Mouse (Mus musculus) midbrain, embryonic 11.5 days (tissue): ENCODE results near the gene Trnt1. TPM values are rescaled to one million over a fixed set of nuclear protein-coding genes. Genes with fewer than 3 reads are reported as not detected.

Experiments
- ATAC-seq: fragments of 200-750 bp; cut with Nextera tagmentation; 2 replicates; pipeline ENCODE4 v1.8.0; 2017; ENCODE audit warnings: moderate TSS enrichment, moderate library complexity; ENCODE audit not compliant: low FRiP score
- DNase-seq: peaks from one replicate; pipeline ENCODE4 v3.0.0; 2015; ENCODE audit warnings: low spot score; ENCODE audit errors: missing footprints
- H3K27ac ChIP-seq: fragments of 300-500 bp; sonication (generic); 2 replicates; pipeline ENCODE4 v1.5.1; 2014; ENCODE audit warnings: low read depth, low read length
- H3K27me3 ChIP-seq: fragments of 300-500 bp; sonication (generic); 2 replicates; pipeline ENCODE4 v1.6.1; 2014; ENCODE audit warnings: mild to moderate bottlenecking, low read length, moderate library complexity, mixed read lengths; ENCODE audit not compliant: control insufficient read depth, insufficient read depth
- H3K36me3 ChIP-seq: fragments of 300-500 bp; sonication (generic); 2 replicates; pipeline ENCODE4 v1.6.1; 2014; ENCODE audit warnings: mild to moderate bottlenecking, low read length, moderate library complexity, mixed read lengths; ENCODE audit not compliant: control insufficient read depth, insufficient read depth
- H3K4me1 ChIP-seq: fragments of 300-500 bp; sonication (generic); 2 replicates; pipeline ENCODE4 v1.6.1; 2014; ENCODE audit warnings: low read length; ENCODE audit not compliant: control insufficient read depth, insufficient read depth
- H3K4me2 ChIP-seq: fragments of 300-500 bp; sonication (generic); 2 replicates; pipeline ENCODE4 v1.6.1; 2014; ENCODE audit warnings: mild to moderate bottlenecking, moderate library complexity
- H3K4me3 ChIP-seq: fragments of 300-500 bp; sonication (generic); 2 replicates; pipeline ENCODE4 v1.5.1; 2014; ENCODE audit warnings: low read depth, low read length
- H3K9ac ChIP-seq: fragments of 300-500 bp; sonication (generic); 2 replicates; pipeline ENCODE4 v1.6.1; 2014; ENCODE audit warnings: low read length
- H3K9me3 ChIP-seq: fragments of 300-500 bp; sonication (generic); 2 replicates; pipeline ENCODE4 v1.6.1; 2016; ENCODE audit warnings: low read length; ENCODE audit not compliant: control insufficient read depth
- WGBS: fragments of 180-500 bp; shearing (Covaris S2); extraction: QIAGEN DNeasy Blood & Tissue Kit; methylation state at CpG from one replicate; pipeline ENCODE4 v1.1.7; 2014; 5-methylcytosine and 5-hydroxymethylcytosine counted together
- polyA plus RNA-seq: library from polyadenylated mRNA; unstranded; fragments of >200 nt; fragmentation: Nextera tagmentation; extraction: Ambion mirVana; gene quantifications from 2 replicates; pipeline ENCODE4 v1.2.1, GENCODE M21; 2014

Trnt1 gene
- polyA plus RNA-seq, 1 experiment from 2014 or later, result 79.8 TPM

DNA sequence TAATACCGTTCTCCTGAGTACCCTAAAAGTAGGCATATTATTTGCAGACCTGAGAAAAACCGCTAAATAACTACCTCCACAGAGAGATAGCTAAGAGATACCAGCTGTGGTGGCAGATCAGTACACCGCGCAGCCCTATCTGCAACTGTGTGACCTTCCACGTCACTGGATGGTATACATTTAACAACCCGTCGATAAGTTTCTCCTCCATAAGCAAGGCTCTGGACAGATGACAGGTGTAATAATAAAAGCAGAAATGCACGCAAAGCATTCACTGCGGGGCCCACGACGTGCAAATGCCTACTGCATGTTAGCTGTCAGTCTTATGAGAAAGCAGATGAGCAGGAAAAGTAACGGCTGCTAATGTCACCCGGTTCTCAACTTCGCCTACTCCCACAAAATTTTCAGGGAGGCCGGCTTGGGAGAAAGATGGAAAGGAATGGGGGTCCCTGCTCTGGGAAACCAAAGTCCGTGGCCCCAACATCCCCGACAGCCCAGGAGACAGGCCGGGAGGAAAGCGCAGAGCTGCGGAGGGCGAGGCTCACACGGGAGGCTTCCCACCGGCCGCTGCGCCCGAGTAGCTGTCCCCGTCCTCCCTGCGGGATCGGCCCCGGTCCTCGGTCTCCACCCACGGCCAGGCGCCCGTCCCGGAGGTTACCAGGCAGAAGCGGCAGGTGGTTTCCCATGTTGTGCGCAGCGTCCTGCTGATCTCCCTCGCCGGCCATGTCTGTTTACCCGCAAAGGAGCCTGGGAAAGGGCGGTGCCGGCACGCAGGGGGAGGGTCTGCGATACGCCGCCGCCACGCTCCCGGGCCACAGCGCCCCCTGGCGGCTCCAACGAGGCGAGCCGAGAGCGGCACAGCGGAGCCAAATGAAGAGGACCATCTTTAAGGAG lies 30.7 kb downstream of the Trnt1 start, which contains the start of gene Crbn:
Gene Crbn, minus strand, starts transcription at position 745 of the 894 bp plus-strand sequence.
- H3K9me3 ChIP-seq, result no peaks in the 10 kb centered on the region
- peak within 1 kb of the TSS; percentile 86 for H3K4me2 ChIP-seq
- H3K27ac ChIP-seq, result no peak within 1 kb of the TSS
- no peaks in the 10 kb centered on the region for H3K27me3 ChIP-seq
- H3K4me3 ChIP-seq, result peak within 1 kb of the TSS; percentile 79
- ATAC-seq, result peak; percentile 97
- peak within 1 kb of the TSS; percentile 75 for H3K9ac ChIP-seq
- H3K36me3 ChIP-seq, result peaks cover 3% of the 10 kb centered on the region; the same call in 1 of the 2 replicates
- 3% methylated on average over 57 of the region's 57 CpGs for WGBS
- DNase-seq, result peak; percentile 99
- H3K4me1 ChIP-seq, result peaks cover 7% of the 10 kb centered on the region

DNA sequence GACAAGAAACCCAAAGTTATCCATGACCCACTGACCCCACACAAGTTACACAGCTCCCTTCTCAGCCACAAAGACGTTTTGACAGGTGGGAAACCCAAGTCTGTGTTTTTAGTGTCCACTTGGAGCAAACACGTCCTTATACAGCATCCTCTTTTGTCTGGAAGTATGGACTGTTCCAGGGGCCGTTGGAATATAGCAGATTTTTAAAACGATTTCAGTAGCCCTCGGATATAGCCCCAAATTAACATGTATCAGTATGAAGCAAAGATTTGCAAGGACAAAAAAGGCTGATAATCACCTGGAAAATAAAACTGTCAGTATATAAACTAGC lies 31.3 kb downstream of the Trnt1 start:
- Histone ChIP-seq H3K9ac (no peak overlapping the region), H3K27me3 (no peaks in the 10 kb centered on the region), H3K4me1 (peaks cover 7% of the 10 kb centered on the region), H3K36me3 (no peaks in the 10 kb centered on the region), H3K4me2 (no peak overlapping the region), H3K9me3 (no peaks in the 10 kb centered on the region), H3K27ac (no peak overlapping the region), H3K4me3 (peak overlapping the region; percentile 79)
- WGBS, result 63% methylated on average over 5 of the region's 5 CpGs
- no peak for DNase-seq
- no peak for ATAC-seq

DNA sequence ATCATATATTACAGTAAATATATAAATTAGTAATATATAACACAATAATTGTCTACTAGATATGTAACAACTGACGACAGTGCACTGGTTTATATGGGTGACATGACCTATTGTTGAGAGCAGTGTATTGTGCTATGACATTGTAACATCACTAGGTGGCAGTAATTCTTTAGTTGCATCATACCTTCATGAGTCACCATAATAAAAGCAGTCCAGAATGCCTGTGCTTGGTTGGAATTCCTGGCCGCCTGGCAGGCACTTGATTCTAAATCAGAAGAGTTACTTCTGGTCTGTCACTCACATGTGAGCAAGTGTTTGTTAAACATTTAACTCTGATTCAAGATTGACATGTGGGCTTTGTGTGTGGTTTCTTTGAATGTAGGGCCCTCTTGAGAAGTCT lies 36.0 kb downstream of the Trnt1 start:
- Histone ChIP-seq H3K9me3 (no peaks in the 10 kb centered on the region), H3K27me3 (no peaks in the 10 kb centered on the region), H3K27ac (no peak overlapping the region), H3K4me2 (no peak overlapping the region), H3K4me3 (no peak overlapping the region), H3K9ac (no peak overlapping the region), H3K36me3 (no peaks in the 10 kb centered on the region), H3K4me1 (no peaks in the 10 kb centered on the region)
- DNase-seq, result no peak
- peak; percentile 66 for ATAC-seq
- WGBS, result 45% methylated on average over 2 of the region's 2 CpGs

DNA sequence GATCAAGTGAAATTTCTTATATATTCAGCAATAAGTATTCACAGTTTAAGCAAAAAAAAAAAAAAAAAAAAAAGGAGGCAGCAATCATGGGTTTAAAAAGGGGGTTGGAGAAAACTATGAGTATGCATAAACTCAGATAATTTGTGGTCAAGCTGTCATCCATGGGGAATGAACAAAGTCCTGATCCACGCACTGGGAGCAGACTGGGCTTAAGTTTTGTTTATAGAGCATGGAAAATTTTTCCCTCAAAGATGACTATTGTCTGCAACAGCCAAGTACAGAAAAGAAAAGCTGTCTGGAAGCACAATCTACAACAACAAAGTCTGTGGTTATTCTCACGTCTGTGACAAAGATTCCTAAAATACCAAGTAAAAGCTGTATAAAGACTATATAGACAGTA lies 40.2 kb downstream of the Trnt1 start:
- ATAC-seq, result no peak
- no peaks in the 10 kb centered on the region for H3K27me3 ChIP-seq
- H3K36me3 ChIP-seq, result no peaks in the 10 kb centered on the region

DNA sequence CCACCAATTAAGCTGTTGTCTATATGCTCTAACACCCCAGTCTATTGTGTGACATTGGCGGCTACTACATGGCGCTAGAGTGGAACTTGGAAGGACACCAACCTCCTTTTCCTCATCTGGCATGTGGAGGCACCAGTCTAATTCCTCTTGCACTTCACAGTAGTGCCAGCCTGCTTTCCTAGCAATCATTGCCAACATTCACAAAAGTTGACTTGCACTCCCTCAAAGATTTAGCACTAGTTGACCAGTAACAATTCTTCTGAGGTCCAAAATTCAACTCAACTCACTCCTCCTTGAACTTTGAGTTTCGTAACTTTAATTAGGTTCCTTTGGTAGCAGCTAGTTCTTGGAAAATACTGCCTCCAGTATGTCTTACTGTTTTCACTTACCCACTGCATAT lies 41.8 kb downstream of the Trnt1 start:
- no peak overlapping the region for H3K4me2 ChIP-seq
- no peaks in the 10 kb centered on the region for H3K9me3 ChIP-seq
- DNase-seq (peak; percentile 65), ATAC-seq (no peak)
- H3K27ac ChIP-seq, result no peak overlapping the region
- H3K36me3 ChIP-seq, result no peaks in the 10 kb centered on the region
- H3K27me3 ChIP-seq, result no peaks in the 10 kb centered on the region
- H3K4me1 ChIP-seq, result no peaks in the 10 kb centered on the region
- H3K4me3 ChIP-seq, result no peak overlapping the region
- WGBS, result 81% methylated on average over 3 of the region's 3 CpGs
- H3K9ac ChIP-seq, result no peak overlapping the region

More for the DNA sequence above, 40.2 kb downstream of the Trnt1 start:
- H3K27ac ChIP-seq, result no peak overlapping the region
- H3K9me3 ChIP-seq, result no peaks in the 10 kb centered on the region
- DNase-seq, result no peak
- no peaks in the 10 kb centered on the region for H3K4me1 ChIP-seq
- no peak overlapping the region for H3K4me3 ChIP-seq
- WGBS, result 72% methylated on average over 2 of the region's 2 CpGs
- no peak overlapping the region for H3K9ac ChIP-seq
- no peak overlapping the region for H3K4me2 ChIP-seq

DNA sequence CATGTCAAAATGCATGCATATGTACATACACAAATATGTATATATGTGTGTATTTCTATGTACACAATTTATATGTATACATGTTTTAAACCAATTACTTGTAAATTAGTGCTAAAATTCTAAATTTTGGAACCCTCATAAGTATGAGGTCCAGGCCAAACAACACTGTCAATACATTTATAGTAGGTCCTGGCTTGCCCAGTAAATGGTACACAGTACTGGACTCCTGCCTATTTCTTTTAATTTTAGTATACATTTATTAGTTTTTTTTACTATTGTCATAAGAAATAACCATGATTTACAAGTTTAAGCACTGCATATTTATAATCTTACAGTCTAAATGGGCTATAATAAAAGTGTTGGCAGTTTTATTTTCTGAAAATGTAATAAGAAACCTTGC lies 50.3 kb downstream of the Trnt1 start:
- H3K4me3 ChIP-seq, result no peak overlapping the region
- H3K27ac ChIP-seq, result no peak overlapping the region
- no peak overlapping the region for H3K9ac ChIP-seq
- H3K4me2 ChIP-seq, result no peak overlapping the region
- no peaks in the 10 kb centered on the region for H3K9me3 ChIP-seq
- no peaks in the 10 kb centered on the region for H3K4me1 ChIP-seq
- ATAC-seq (no peak), DNase-seq (no peak)
- H3K27me3 ChIP-seq, result no peaks in the 10 kb centered on the region
- H3K36me3 ChIP-seq, result no peaks in the 10 kb centered on the region

DNA sequence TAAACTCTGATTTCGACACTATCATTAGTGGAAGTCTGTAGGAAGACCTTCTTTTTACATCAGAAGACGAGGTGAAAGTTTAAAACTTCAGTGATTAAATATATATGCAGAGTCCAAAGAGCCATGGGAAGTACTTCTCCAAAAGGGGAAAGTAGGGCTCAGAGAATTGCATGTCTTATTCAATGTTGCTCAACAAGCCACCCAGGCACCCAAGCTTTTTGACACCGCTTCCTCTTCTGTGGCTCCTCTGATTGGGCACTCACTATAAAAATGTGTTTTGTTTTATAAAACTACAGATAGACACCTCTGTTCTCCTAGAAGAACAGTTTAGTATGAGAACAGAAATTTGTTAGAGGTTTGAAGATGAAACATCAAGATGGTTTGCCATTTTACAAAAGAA lies 51.0 kb downstream of the Trnt1 start:
- H3K9ac ChIP-seq, result no peak overlapping the region
- H3K4me3 ChIP-seq, result no peak overlapping the region
- no peaks in the 10 kb centered on the region for H3K9me3 ChIP-seq
- ATAC-seq (no peak), DNase-seq (no peak)
- H3K27me3 ChIP-seq, result no peaks in the 10 kb centered on the region
- no peaks in the 10 kb centered on the region for H3K36me3 ChIP-seq
- no peaks in the 10 kb centered on the region for H3K4me1 ChIP-seq
- H3K4me2 ChIP-seq, result no peak overlapping the region
- H3K27ac ChIP-seq, result no peak overlapping the region
- 79% methylated on average over 3 of the region's 3 CpGs for WGBS

DNA sequence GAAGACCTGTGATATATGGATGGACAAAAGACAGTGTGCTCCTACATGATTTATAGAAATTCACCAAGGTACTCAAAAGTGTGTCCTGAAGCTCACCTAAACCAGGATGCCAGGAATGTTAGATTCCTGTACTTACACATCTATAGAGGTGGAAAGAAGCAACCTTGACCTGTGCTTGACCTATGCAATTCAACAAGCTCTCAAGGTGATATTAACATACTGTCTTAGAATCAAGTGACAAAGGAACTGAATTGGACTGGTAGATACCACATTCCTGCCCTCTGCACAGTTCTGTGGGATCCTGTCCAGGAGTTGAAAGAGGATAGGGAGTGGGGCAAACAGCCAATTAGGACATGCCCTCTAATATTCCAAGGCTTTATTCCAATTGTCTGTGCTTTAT lies 51.6 kb downstream of the Trnt1 start:
- H3K27ac ChIP-seq, result no peak overlapping the region

DNA sequence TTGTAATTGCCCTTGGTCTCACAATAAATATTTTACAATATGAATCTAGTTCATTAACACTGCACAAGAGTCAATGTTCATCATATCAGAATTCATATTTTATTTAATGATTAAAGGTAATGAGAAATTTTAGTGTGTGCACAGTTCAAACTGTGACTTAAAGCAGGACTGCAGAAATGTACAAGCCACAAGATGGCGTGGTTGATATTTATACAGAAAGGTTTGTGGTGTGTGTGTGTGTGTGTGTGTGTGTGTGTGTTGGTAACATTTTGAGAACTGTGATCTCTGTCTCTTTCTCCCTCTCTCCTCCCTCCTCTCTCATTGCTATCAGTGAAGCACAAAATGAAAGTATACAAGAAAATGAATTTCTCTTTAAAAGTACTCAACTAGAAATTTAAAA lies 53.4 kb downstream of the Trnt1 start:
- no peak overlapping the region for H3K4me3 ChIP-seq
- no peaks in the 10 kb centered on the region for H3K9me3 ChIP-seq
- no peaks in the 10 kb centered on the region for H3K27me3 ChIP-seq
- H3K27ac ChIP-seq, result no peak overlapping the region
- no peak overlapping the region for H3K4me2 ChIP-seq
- DNase-seq (peak; percentile 86), ATAC-seq (peak; percentile 68; the same call in 1 of the 2 replicates)
- 43% methylated on average over 1 of the region's 1 CpGs for WGBS
- H3K4me1 ChIP-seq, result no peaks in the 10 kb centered on the region
- H3K9ac ChIP-seq, result no peak overlapping the region
- H3K36me3 ChIP-seq, result no peaks in the 10 kb centered on the region

More for the DNA sequence above, 51.6 kb downstream of the Trnt1 start:
- Histone ChIP-seq H3K9ac (no peak overlapping the region), H3K4me2 (no peak overlapping the region), H3K27me3 (no peaks in the 10 kb centered on the region), H3K4me1 (no peaks in the 10 kb centered on the region), H3K4me3 (no peak overlapping the region), H3K36me3 (no peaks in the 10 kb centered on the region), H3K9me3 (no peaks in the 10 kb centered on the region)
- no peak for ATAC-seq
- DNase-seq, result peak; percentile 47
